Mouse (Mus musculus) hindbrain, embryonic 14.5 days (tissue): ENCODE data around the gene Eaf1. TPM values are rescaled to one million over a fixed set of nuclear protein-coding genes. Genes with fewer than 3 reads are reported as not detected.
"Not testable (repeated sequence)": the region's sequence is repeated elsewhere in the genome, so short reads cannot be mapped to it uniquely, and the experiment has no call there.

Experiments
- ATAC-seq: fragments of 200-750 bp; cut with Nextera tagmentation; 2 replicates; pipeline ENCODE4 v1.8.0; 2017; ENCODE audit warnings: moderate number of reproducible peaks, mild to moderate bottlenecking, moderate TSS enrichment, moderate library complexity; ENCODE audit not compliant: low FRiP score
- DNase-seq: peaks from one replicate; pipeline ENCODE4 v3.0.0-alpha.2; 2015; ENCODE audit warnings: low spot score
- H3K27ac ChIP-seq: fragments of 300-500 bp; sonication (generic); 2 replicates; pipeline ENCODE4 v1.5.1; 2014; ENCODE audit warnings: mild to moderate bottlenecking, moderate library complexity
- H3K27me3 ChIP-seq: fragments of 300-500 bp; sonication (generic); 2 replicates; pipeline ENCODE4 v1.6.1; 2014; ENCODE audit warnings: mild to moderate bottlenecking, low read length, mixed read lengths; ENCODE audit not compliant: control insufficient read depth, insufficient read depth
- H3K36me3 ChIP-seq: fragments of 300-500 bp; sonication (generic); replicated peaks from 2 replicates; pipeline ENCODE4 v1.6.1; 2014; ENCODE audit not compliant: control insufficient read depth, insufficient read depth
- H3K4me1 ChIP-seq: fragments of 300-500 bp; sonication (generic); replicated peaks from 2 replicates; pipeline ENCODE4 v1.6.1; 2014; ENCODE audit warnings: antibody characterized with exemption, low read length, mixed read lengths; ENCODE audit not compliant: control insufficient read depth, insufficient read depth
- H3K4me2 ChIP-seq: fragments of 300-500 bp; sonication (generic); replicated peaks from 2 replicates; pipeline ENCODE4 v1.6.1; 2014; ENCODE audit warnings: mild to moderate bottlenecking, moderate library complexity
- H3K4me3 ChIP-seq: fragments of 300-500 bp; sonication (generic); replicated peaks from 2 replicates; pipeline ENCODE4 v1.5.1; 2014; ENCODE audit warnings: mild to moderate bottlenecking, low read length
- H3K9ac ChIP-seq: fragments of 300-500 bp; sonication (generic); 2 replicates; pipeline ENCODE4 v1.6.1; 2014
- H3K9me3 ChIP-seq: fragments of 300-500 bp; sonication (generic); 2 replicates; pipeline ENCODE4 v1.6.1; 2016; ENCODE audit warnings: low read length; ENCODE audit not compliant: control insufficient read depth
- WGBS: fragments of 180-500 bp; shearing (Covaris S2); extraction: QIAGEN DNeasy Blood & Tissue Kit; methylation state at CpG from one replicate; pipeline ENCODE4 v1.1.7; 2014; 5-methylcytosine and 5-hydroxymethylcytosine counted together
- polyA plus RNA-seq: library from polyadenylated mRNA; unstranded; fragments of >200 nt; fragmentation: Nextera tagmentation; extraction: Ambion mirVana; gene quantifications from 2 replicates; pipeline ENCODE4 v1.2.1, GENCODE M21; 2014

Eaf1 gene
- polyA plus RNA-seq = 9.3 and 10.0 TPM in 2 replicates

- ATAC-seq = no peak; the same call in 1 of the 2 replicates
- 2% methylated on average over 37 of the region's 37 CpGs for WGBS
These were observed at the start of gene Eaf1 for GRCm38 (mm10) chr14:31494349-31494974. Gene Eaf1 (plus strand): TSS chr14:31494399.

DNA sequence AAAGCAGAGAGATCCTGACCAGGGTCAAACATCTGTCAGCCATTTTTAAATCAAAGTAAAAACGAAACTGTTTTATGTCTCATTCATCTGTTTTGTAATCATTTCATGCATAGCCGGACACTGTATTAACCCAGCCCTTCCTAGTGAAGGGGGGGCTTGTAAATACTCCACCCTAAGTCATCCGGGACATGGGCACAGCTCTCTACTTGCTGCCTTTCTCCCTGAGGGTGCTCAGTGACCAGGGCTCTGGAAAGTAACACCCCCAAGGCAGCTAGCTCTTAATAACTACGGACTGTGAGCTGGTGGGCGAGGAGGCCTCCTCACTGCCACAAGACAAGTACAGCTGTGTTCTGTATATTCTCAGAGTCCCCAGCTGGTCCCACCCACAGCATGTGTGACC lies 45.2 kb upstream of the Eaf1 start:
- H3K9me3 ChIP-seq = no peaks in the 10 kb centered on the region
- H3K27me3 ChIP-seq = no peaks in the 10 kb centered on the region

More at GRCm38 (mm10) chr14:31494349-31494974, at the start of gene Eaf1:
- peak within 1 kb of the TSS; percentile 93 for H3K4me3 ChIP-seq
- peaks cover 44% of the 10 kb centered on the region for H3K36me3 ChIP-seq
- H3K9me3 ChIP-seq = no peaks in the 10 kb centered on the region
- H3K4me2 ChIP-seq = peak within 1 kb of the TSS; percentile 92
- peaks cover 30% of the 10 kb centered on the region for H3K4me1 ChIP-seq
- DNase-seq = no peak
- H3K9ac ChIP-seq = peak within 1 kb of the TSS; percentile 86
- peak within 1 kb of the TSS; percentile 86 for H3K27ac ChIP-seq
- no peaks in the 10 kb centered on the region for H3K27me3 ChIP-seq

DNA sequence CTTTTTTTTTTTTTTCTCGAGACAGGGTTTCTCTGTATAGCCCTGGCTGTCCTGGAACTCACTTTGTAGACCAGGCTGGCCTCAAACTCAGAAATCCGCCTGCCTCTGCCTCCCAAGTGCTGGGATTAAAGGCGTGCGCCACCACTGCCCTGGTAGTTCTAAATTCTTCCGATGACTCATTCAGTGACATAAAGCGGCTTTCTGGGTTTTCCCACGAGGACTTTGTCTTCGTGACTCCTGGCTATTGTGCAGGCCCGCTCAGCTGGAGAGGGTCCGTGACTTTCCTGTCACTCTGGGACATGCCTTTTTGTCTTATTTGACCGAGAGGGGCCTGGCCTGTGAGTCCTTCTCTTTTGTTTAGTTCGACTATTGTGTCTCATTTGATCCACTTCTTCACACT lies 40.3 kb upstream of the Eaf1 start:
- H3K4me1 ChIP-seq, H3K4me2 ChIP-seq, DNase-seq, H3K9me3 ChIP-seq, ATAC-seq, H3K27me3 ChIP-seq, H3K27ac ChIP-seq, H3K4me3 ChIP-seq, H3K36me3 ChIP-seq, H3K9ac ChIP-seq: not testable (repeated sequence)
- 46% methylated on average over 12 of the region's 12 CpGs for WGBS

More for the DNA sequence above, 45.2 kb upstream of the Eaf1 start:
- Histone ChIP-seq H3K4me3 (no peak overlapping the region), H3K4me1 (no peaks in the 10 kb centered on the region), H3K27ac (no peak overlapping the region), H3K36me3 (no peaks in the 10 kb centered on the region), H3K9ac (no peak overlapping the region), H3K4me2 (no peak overlapping the region)
- no peak for DNase-seq
- WGBS = 77% methylated on average over 5 of the region's 5 CpGs
- ATAC-seq = no peak

DNA sequence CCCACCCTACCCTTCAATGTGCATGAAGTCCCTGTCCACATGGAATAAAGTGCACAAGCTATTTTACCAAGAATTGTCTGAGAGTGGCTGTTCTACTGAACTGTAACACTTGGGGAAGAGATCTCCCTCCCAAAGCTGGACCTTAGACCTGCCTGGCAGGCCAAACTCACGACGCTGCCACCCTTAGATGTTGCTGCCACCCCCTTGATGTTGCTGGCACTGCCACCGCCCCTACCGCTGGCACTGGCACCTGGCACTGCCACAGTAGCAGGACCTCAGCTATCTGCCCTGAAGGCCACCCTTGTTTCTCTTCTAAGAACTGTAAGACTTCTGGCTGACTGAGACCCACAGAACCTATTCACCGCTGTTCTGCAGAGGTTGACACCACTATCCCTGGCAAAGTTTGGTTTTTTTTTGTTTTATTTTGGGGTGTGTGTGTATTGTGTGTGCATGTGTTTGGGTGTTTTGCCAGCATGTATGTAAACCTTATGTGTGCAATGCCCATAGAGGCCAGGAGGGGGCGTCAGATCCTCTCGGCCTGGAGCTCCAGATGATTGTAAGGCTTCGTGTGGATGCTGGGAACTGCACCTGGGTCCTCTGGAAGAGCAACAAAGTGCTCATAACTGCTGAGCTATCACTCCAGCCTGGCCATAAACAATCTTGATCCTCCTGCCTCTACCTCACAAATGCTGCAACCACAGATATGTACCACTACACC lies 39.2 kb upstream of the Eaf1 start:
- WGBS = 93% methylated on average over 8 of the region's 8 CpGs
- Histone ChIP-seq H3K9ac (no peak overlapping the region), H3K9me3 (no peaks in the 10 kb centered on the region), H3K27ac (no peak overlapping the region), H3K4me2 (no peak overlapping the region), H3K4me1 (no peaks in the 10 kb centered on the region), H3K27me3 (no peaks in the 10 kb centered on the region), H3K36me3 (no peaks in the 10 kb centered on the region), H3K4me3 (no peak overlapping the region)
- DNase-seq (no peak), ATAC-seq (no peak)

GRCm38 (mm10) chr14:31456064-31456721 lies 38.0 kb upstream of the Eaf1 start:
- Histone ChIP-seq H3K4me3 (no peak overlapping the region), H3K27ac (no peak overlapping the region), H3K4me2 (no peak overlapping the region), H3K9ac (no peak overlapping the region), H3K4me1 (no peaks in the 10 kb centered on the region), H3K27me3 (no peaks in the 10 kb centered on the region), H3K9me3 (no peaks in the 10 kb centered on the region), H3K36me3 (no peaks in the 10 kb centered on the region)
- ATAC-seq = no peak
- WGBS = 90% methylated on average over 6 of the region's 6 CpGs
- DNase-seq = no peak

DNA sequence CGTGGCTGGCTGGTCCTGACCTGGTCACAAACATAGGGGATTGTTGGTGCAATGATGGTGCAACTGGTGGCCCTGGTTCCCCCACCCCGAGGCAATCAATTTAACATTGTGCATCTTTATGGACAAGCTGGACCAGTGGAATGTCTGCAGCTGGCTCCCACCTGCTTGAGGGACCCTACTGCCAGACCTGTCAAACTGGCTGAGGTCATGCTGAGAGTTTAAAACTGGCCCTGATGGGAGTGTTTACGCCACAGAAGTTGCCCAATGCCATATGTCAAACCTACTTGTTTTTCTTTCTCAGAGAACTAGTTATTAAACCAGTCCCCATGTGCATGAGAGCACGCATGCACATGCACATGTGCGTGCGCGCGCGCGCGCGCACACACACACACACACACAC lies 36.2 kb upstream of the Eaf1 start:
- H3K9ac ChIP-seq = no peak overlapping the region
- H3K36me3 ChIP-seq = no peaks in the 10 kb centered on the region
- no peaks in the 10 kb centered on the region for H3K27me3 ChIP-seq
- no peak overlapping the region for H3K4me3 ChIP-seq
- no peaks in the 10 kb centered on the region for H3K4me1 ChIP-seq
- no peak overlapping the region for H3K27ac ChIP-seq
- 90% methylated on average over 12 of the region's 12 CpGs for WGBS
- ATAC-seq (no peak), DNase-seq (no peak)
- no peaks in the 10 kb centered on the region for H3K9me3 ChIP-seq
- no peak overlapping the region for H3K4me2 ChIP-seq

- DNase-seq, H3K27ac ChIP-seq, H3K9me3 ChIP-seq, H3K9ac ChIP-seq, H3K27me3 ChIP-seq, H3K36me3 ChIP-seq, H3K4me3 ChIP-seq, ATAC-seq, H3K4me1 ChIP-seq, H3K4me2 ChIP-seq: not testable (repeated sequence)
- 71% methylated on average over 5 of the region's 5 CpGs for WGBS
These were observed 32.0 kb upstream of the Eaf1 start for GRCm38 (mm10) chr14:31462226-31462625.

GRCm38 (mm10) chr14:31462886-31463285 lies 31.3 kb upstream of the Eaf1 start:
- 79% methylated on average over 6 of the region's 6 CpGs for WGBS

GRCm38 (mm10) chr14:31464176-31464575 lies 30.0 kb upstream of the Eaf1 start:
- no peak overlapping the region for H3K4me2 ChIP-seq
- no peak overlapping the region for H3K9ac ChIP-seq
- H3K27ac ChIP-seq = no peak overlapping the region
- H3K4me3 ChIP-seq = no peak overlapping the region
- no peak for ATAC-seq
- H3K36me3 ChIP-seq = no peaks in the 10 kb centered on the region
- no peak for DNase-seq
- WGBS = 59% methylated on average over 8 of the region's 8 CpGs
- no peaks in the 10 kb centered on the region for H3K4me1 ChIP-seq
- H3K27me3 ChIP-seq = no peaks in the 10 kb centered on the region
- no peaks in the 10 kb centered on the region for H3K9me3 ChIP-seq

More at GRCm38 (mm10) chr14:31462886-31463285, 31.3 kb upstream of the Eaf1 start:
- Histone ChIP-seq H3K9me3 (no peaks in the 10 kb centered on the region), H3K27me3 (no peaks in the 10 kb centered on the region), H3K4me3 (no peak overlapping the region), H3K36me3 (no peaks in the 10 kb centered on the region), H3K4me1 (no peaks in the 10 kb centered on the region), H3K9ac (no peak overlapping the region), H3K27ac (no peak overlapping the region), H3K4me2 (no peak overlapping the region)
- DNase-seq = no peak
- no peak for ATAC-seq
